Mouse (Mus musculus) hindbrain, embryonic 11.5 days (tissue): ENCODE data around the gene Gm20388. TPM values are rescaled to one million over a fixed set of nuclear protein-coding genes. Genes with fewer than 3 reads are reported as not detected.
A peak's percentile ranks its signal among the peaks of the same experiment; 100 is the strongest.

Source experiments
- ATAC-seq: fragments of 200-750 bp; cut with Nextera tagmentation; 2 replicates; pipeline ENCODE4 v1.8.0; 2017; ENCODE audit warnings: mild to moderate bottlenecking, moderate TSS enrichment, moderate library complexity; ENCODE audit not compliant: low FRiP score
- DNase-seq: peaks from one replicate; pipeline ENCODE4 v3.0.0-alpha.2; 2015; ENCODE audit warnings: low spot score
- H3K27ac ChIP-seq: fragments of 300-500 bp; sonication (generic); 2 replicates; pipeline ENCODE4 v1.5.1; 2014; ENCODE audit warnings: mild to moderate bottlenecking, low read depth, low read length
- H3K27me3 ChIP-seq: fragments of 300-500 bp; sonication (generic); 2 replicates; pipeline ENCODE4 v1.6.1; 2014; ENCODE audit warnings: mild to moderate bottlenecking, low read length, moderate library complexity, mixed read lengths; ENCODE audit not compliant: control insufficient read depth, insufficient read depth
- H3K36me3 ChIP-seq: fragments of 300-500 bp; sonication (generic); 2 replicates; pipeline ENCODE4 v1.6.1; 2014; ENCODE audit warnings: mild to moderate bottlenecking, low read length, moderate library complexity, mixed read lengths; ENCODE audit not compliant: control insufficient read depth, insufficient read depth
- H3K4me1 ChIP-seq: fragments of 300-500 bp; sonication (generic); replicated peaks from 2 replicates; pipeline ENCODE4 v1.6.1; 2014; ENCODE audit warnings: low read length, mixed read lengths; ENCODE audit not compliant: control insufficient read depth, insufficient read depth
- H3K4me2 ChIP-seq: fragments of 300-500 bp; sonication (generic); replicated peaks from 2 replicates; pipeline ENCODE4 v1.6.1; 2014; ENCODE audit warnings: mild to moderate bottlenecking, low read depth, low read length
- H3K4me3 ChIP-seq: fragments of 300-500 bp; sonication (generic); 2 replicates; pipeline ENCODE4 v1.5.1; 2014; ENCODE audit warnings: low read depth, low read length
- H3K9ac ChIP-seq: fragments of 300-500 bp; sonication (generic); 2 replicates; pipeline ENCODE4 v1.6.1; 2014; ENCODE audit warnings: low read depth, low read length
- H3K9me3 ChIP-seq: fragments of 300-500 bp; sonication (generic); 2 replicates; pipeline ENCODE4 v1.6.1; 2016; ENCODE audit warnings: low read length; ENCODE audit not compliant: control insufficient read depth
- WGBS: fragments of 180-500 bp; shearing (Covaris S2); extraction: QIAGEN DNeasy Blood & Tissue Kit; methylation state at CpG from one replicate; pipeline ENCODE4 v1.1.7; 2014; 5-methylcytosine and 5-hydroxymethylcytosine counted together
- polyA plus RNA-seq: library from polyadenylated mRNA; unstranded; fragments of >200 nt; fragmentation: Nextera tagmentation; extraction: Ambion mirVana; gene quantifications from 2 replicates; pipeline ENCODE4 v1.2.1, GENCODE M21; 2014

Gene Gm20388
- polyA plus RNA-seq, 1 experiment from 2014 or later, result 11.8 TPM

GRCm38 (mm10) chr8:124345098-124345497 is 4434.5 kb downstream of the Gm20388 start:
- no peak overlapping the region for H3K4me2 ChIP-seq
- no peak for ATAC-seq
- no peak overlapping the region for H3K9ac ChIP-seq
- H3K36me3 ChIP-seq, result 0 out of 2 replicates have a peak, but pooled peaks cover 3% of the 10 kb centered on the region
- H3K4me3 ChIP-seq, result no peak overlapping the region
- DNase-seq, result no peak
- H3K4me1 ChIP-seq, result no peaks in the 10 kb centered on the region
- H3K27ac ChIP-seq, result no peak overlapping the region
- no peaks in the 10 kb centered on the region for H3K27me3 ChIP-seq
- 87% methylated on average over 10 of the region's 10 CpGs for WGBS
- no peaks in the 10 kb centered on the region for H3K9me3 ChIP-seq

GRCm38 (mm10) chr8:124346852-124347523 is 4436.3 kb downstream of the Gm20388 start:
- Histone ChIP-seq H3K27me3 (no peaks in the 10 kb centered on the region), H3K4me3 (no peak overlapping the region), H3K9me3 (no peaks in the 10 kb centered on the region), H3K36me3 (0 out of 2 replicates have a peak, but pooled peaks cover 3% of the 10 kb centered on the region), H3K4me2 (no peak overlapping the region), H3K9ac (no peak overlapping the region), H3K27ac (peak overlapping the region; percentile 17; the same call in 1 of the 2 replicates), H3K4me1 (no peaks in the 10 kb centered on the region)
- WGBS, result 50% methylated on average over 19 of the region's 19 CpGs
- DNase-seq (peak; percentile 86), ATAC-seq (peak; percentile 61)

DNA sequence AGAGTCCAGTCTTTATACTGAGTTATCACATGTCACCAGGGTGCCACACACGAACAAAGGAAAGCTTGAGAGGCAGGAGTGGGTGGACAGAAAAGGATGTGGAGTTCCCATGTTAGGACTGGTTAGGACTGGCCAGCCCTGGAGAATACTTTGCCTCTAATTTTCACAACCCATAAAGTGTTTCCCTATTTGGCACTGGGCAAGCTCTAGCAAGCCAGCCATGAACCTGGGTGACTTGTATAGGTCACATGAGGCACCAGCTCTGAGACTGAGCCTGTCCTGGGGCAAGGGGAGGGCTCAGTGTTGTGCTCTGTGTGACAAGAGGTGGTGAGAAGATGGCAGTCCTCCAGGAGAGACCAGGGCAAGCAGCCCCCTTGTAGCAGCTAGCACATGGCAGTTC is 4437.4 kb downstream of the Gm20388 start:
- DNase-seq (no peak), ATAC-seq (0 out of 2 replicates have a peak, but pooled peaks have one; percentile 28)
- Histone ChIP-seq H3K4me3 (no peak overlapping the region), H3K4me1 (no peaks in the 10 kb centered on the region), H3K4me2 (no peak overlapping the region), H3K9me3 (no peaks in the 10 kb centered on the region), H3K27ac (no peak overlapping the region), H3K9ac (no peak overlapping the region), H3K27me3 (no peaks in the 10 kb centered on the region), H3K36me3 (0 out of 2 replicates have a peak, but pooled peaks cover 2% of the 10 kb centered on the region)
- 39% methylated on average over 1 of the region's 1 CpGs for WGBS

DNA sequence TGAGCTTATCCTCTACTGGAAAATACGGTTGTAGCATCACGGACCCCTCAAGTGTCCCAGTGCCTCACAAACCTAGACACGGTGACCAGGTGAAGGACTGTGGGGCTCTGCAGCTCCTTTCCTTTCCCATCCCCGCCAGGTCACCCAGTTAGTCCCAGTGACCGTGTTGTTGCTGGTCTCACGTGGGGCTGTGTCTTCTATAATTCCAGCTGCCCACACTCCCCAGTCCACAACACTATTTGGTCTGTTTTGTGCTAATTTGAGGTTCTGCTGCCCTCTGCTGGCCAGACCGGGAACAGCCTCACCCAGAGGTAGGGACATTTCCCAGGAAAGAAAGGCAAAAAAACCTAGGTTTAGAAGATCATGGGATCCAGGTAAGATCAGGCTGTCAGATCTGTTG is 4439.0 kb downstream of the Gm20388 start:
- no peak for ATAC-seq

DNA sequence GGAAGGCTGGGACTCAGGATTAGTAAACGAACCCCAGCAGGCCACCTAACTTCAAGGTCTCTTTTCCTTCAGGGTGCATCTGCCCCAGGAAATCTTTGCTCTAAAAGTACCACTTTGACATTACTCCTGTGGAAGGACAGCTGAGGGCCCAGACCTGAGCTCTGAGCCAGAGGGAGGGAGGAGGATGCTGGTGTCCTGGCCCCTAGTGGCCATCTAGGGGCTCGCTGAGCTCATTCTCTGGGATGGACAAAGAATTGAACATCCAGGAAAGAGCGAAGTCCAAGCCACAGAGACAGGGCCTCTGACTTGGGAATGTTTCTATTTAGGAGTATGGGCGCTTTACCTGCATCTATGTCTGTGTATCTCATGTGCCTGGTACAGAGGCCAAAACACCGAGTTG is 4441.0 kb downstream of the Gm20388 start:
- no peak overlapping the region for H3K4me3 ChIP-seq
- 60% methylated on average over 5 of the region's 5 CpGs for WGBS
- no peak for ATAC-seq

More for the DNA sequence above, 4439.0 kb downstream of the Gm20388 start:
- Histone ChIP-seq H3K4me3 (no peak overlapping the region), H3K9me3 (no peaks in the 10 kb centered on the region), H3K4me2 (no peak overlapping the region), H3K27ac (no peak overlapping the region), H3K27me3 (no peaks in the 10 kb centered on the region), H3K9ac (no peak overlapping the region), H3K36me3 (no peaks in the 10 kb centered on the region), H3K4me1 (no peaks in the 10 kb centered on the region)
- 38% methylated on average over 7 of the region's 7 CpGs for WGBS
- DNase-seq, result peak; percentile 89

GRCm38 (mm10) chr8:124360911-124361310 is 4450.3 kb downstream of the Gm20388 start:
- Histone ChIP-seq H3K9ac (no peak overlapping the region), H3K27me3 (no peaks in the 10 kb centered on the region), H3K4me3 (no peak overlapping the region), H3K4me1 (no peaks in the 10 kb centered on the region), H3K36me3 (no peaks in the 10 kb centered on the region), H3K4me2 (no peak overlapping the region), H3K27ac (no peak overlapping the region), H3K9me3 (no peaks in the 10 kb centered on the region)
- DNase-seq (no peak), ATAC-seq (no peak)
- 89% methylated on average over 3 of the region's 3 CpGs for WGBS

More for the DNA sequence above, 4441.0 kb downstream of the Gm20388 start:
- Histone ChIP-seq H3K27ac (no peak overlapping the region), H3K9me3 (no peaks in the 10 kb centered on the region), H3K36me3 (no peaks in the 10 kb centered on the region), H3K9ac (no peak overlapping the region), H3K4me1 (no peaks in the 10 kb centered on the region), H3K27me3 (no peaks in the 10 kb centered on the region), H3K4me2 (no peak overlapping the region)
- DNase-seq, result no peak

DNA sequence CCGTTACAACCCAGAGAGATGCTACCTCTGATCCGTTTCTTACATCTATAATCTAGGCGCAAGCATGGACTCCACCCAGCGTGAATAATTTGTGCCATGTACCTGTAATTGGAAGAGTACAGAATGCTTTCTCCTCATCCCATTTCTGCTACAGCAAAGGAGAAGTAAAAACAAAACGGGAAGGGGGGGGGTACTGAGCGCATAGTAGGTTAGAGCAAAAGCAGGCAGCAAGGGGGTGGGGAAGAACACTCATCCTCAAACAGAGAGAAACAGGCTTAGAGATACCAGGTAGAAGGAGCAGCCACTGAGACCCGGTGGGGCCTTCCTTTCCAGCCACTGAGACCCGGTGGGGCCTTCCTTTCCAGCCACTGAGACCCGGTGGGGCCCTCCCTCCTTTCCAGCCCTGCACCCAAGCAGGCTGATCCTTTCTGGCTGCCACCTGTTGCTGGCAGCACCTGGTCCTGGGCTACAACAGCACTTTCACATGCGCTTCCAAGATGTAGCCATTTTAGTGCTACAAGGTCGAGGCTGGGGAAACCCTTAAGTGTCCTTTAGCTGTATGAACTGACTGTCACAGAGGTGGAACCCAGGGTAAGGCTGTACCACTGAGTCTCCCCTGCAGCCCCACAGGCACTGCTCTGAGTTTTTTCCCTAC is 4451.3 kb downstream of the Gm20388 start:
- H3K36me3 ChIP-seq, result no peaks in the 10 kb centered on the region
- 84% methylated on average over 11 of the region's 11 CpGs for WGBS
- ATAC-seq, result no peak

DNA sequence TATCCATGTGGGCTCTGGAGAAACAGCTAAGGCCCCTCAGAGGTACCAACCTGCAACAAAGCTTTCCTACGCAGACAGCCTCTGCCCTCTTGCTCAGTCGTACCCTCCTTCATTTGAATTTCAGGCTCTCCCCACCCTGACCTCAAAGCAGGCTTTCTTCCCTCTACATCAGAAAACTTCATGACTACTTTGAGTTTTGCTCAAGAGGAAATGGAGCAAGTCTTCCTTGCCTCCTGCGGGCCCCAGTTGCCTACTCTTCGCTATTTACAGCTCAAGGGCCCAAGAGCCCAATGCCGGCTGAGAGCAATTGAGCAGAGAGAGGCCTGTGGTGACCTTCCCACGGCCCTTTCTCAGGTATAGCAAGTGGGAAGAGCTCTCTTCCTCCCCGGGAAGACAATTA is 4451.9 kb downstream of the Gm20388 start:
- WGBS, result 82% methylated on average over 7 of the region's 7 CpGs
- Histone ChIP-seq H3K27me3 (no peaks in the 10 kb centered on the region), H3K27ac (no peak overlapping the region), H3K4me2 (no peak overlapping the region), H3K9ac (no peak overlapping the region), H3K4me3 (no peak overlapping the region), H3K36me3 (no peaks in the 10 kb centered on the region), H3K9me3 (no peaks in the 10 kb centered on the region), H3K4me1 (no peaks in the 10 kb centered on the region)
- DNase-seq, result no peak
- ATAC-seq, result no peak

More for the DNA sequence above, 4451.3 kb downstream of the Gm20388 start:
- H3K4me3 ChIP-seq, result no peak overlapping the region
- no peak overlapping the region for H3K4me2 ChIP-seq
- no peaks in the 10 kb centered on the region for H3K4me1 ChIP-seq
- H3K27me3 ChIP-seq, result no peaks in the 10 kb centered on the region
- no peaks in the 10 kb centered on the region for H3K9me3 ChIP-seq
- no peak overlapping the region for H3K9ac ChIP-seq
- DNase-seq, result no peak
- no peak overlapping the region for H3K27ac ChIP-seq

GRCm38 (mm10) chr8:124363337-124363736 is 4452.7 kb downstream of the Gm20388 start:
- no peak for DNase-seq
- WGBS, result 94% methylated on average over 15 of the region's 15 CpGs

More at GRCm38 (mm10) chr8:124363337-124363736, 4452.7 kb downstream of the Gm20388 start:
- ATAC-seq, result no peak
- Histone ChIP-seq H3K36me3 (no peaks in the 10 kb centered on the region), H3K27me3 (no peaks in the 10 kb centered on the region), H3K4me2 (no peak overlapping the region), H3K4me3 (no peak overlapping the region), H3K9ac (no peak overlapping the region), H3K4me1 (no peaks in the 10 kb centered on the region), H3K27ac (no peak overlapping the region), H3K9me3 (no peaks in the 10 kb centered on the region)
